Mouse (Mus musculus) liver, embryonic 14.5 days (tissue): ENCODE data around the gene Ccpg1os.

Experiments
- CTCF ChIP-seq: IDR thresholded peaks from 2 replicates; pipeline ENCODE4 v1.5.1; 2016; ENCODE audit warnings: antibody characterized with exemption, low read depth, control low read depth
- EP300 ChIP-seq: IDR thresholded peaks from 2 replicates; pipeline ENCODE4 v1.6.1; 2016; ENCODE audit warnings: antibody characterized with exemption, low read depth

GRCm38 (mm10) chr9:72958521-72959450 lies 26.4 kb downstream of the Ccpg1os start, which contains the start of the genes Dyx1c1 and Gm44503:
- TF ChIP-seq CTCF = peak; percentile 12; the same call in 1 of the 2 replicates
- no peak for TF ChIP-seq EP300
